Mouse (Mus musculus) cerebellum, adult 11 months (tissue): Measurements from ENCODE around the gene Haghl.

Source experiments
- DNase-seq: peaks from one replicate; pipeline ENCODE4 v3.0.0; 2022

Haghl gene

GRCm38 (mm10) chr17:25785281-25785745 lies at the start of gene Haghl:
Gene Haghl (minus strand): TSS chr17:25785673.
- peak; percentile 97 for DNase-seq

GRCm38 (mm10) chr17:25834595-25835222 lies 49.2 kb upstream of the Haghl start:
- DNase-seq = no peak

- no peak for DNase-seq
Observed at GRCm38 (mm10) chr17:25833961-25834594, 48.6 kb upstream of the Haghl start.

GRCm38 (mm10) chr17:25833291-25833663 lies 47.8 kb upstream of the Haghl start, which contains the start of gene Stub1:
Gene Stub1 (minus strand): TSS chr17:25833404.
- DNase-seq = peak; percentile 86

- DNase-seq = peak; percentile 99
Observed at GRCm38 (mm10) chr17:25832436-25833290, 47.2 kb upstream of the Haghl start.

GRCm38 (mm10) chr17:25831451-25832281 lies 46.2 kb upstream of the Haghl start:
- no peak for DNase-seq

GRCm38 (mm10) chr17:25830806-25831431 lies 45.4 kb upstream of the Haghl start:
- no peak for DNase-seq

- DNase-seq = no peak
Observed at GRCm38 (mm10) chr17:25830200-25830753, 44.8 kb upstream of the Haghl start.

GRCm38 (mm10) chr17:25829558-25830017 lies 44.1 kb upstream of the Haghl start:
- DNase-seq = no peak

GRCm38 (mm10) chr17:25828712-25829557 lies 43.5 kb upstream of the Haghl start, which contains the start of gene Jmjd8:
Gene Jmjd8 (plus strand): TSS chr17:25828867.
- DNase-seq = peak; percentile 74

GRCm38 (mm10) chr17:25828223-25828594 lies 42.7 kb upstream of the Haghl start:
- no peak for DNase-seq

- DNase-seq = no peak
Observed at GRCm38 (mm10) chr17:25827546-25828222, 42.2 kb upstream of the Haghl start.

GRCm38 (mm10) chr17:25827011-25827410 lies 41.5 kb upstream of the Haghl start:
- DNase-seq = no peak

- DNase-seq = no peak
Observed at GRCm38 (mm10) chr17:25825984-25826570, 40.6 kb upstream of the Haghl start.

- DNase-seq = no peak
Observed at GRCm38 (mm10) chr17:25825311-25825710, 39.8 kb upstream of the Haghl start.

GRCm38 (mm10) chr17:25824362-25825142 lies 39.1 kb upstream of the Haghl start:
- no peak for DNase-seq

GRCm38 (mm10) chr17:25823452-25823851 lies 38.0 kb upstream of the Haghl start, which contains the start of gene Wdr24:
Gene Wdr24 (plus strand): TSS chr17:25823627.
- DNase-seq = peak; percentile 80
